Mouse (Mus musculus) megakaryocyte, embryonic 14.5 days (primary cell): ENCODE data around the gene Sox30. TPM values are rescaled to one million over a fixed set of nuclear protein-coding genes. Genes with fewer than 3 reads are reported as not detected.
"Not testable (repeated sequence)": the region's sequence is repeated elsewhere in the genome, so short reads cannot be mapped to it uniquely, and the experiment has no call there.

Source experiments
- H3K27me3 ChIP-seq: replicated peaks from 2 replicates; pipeline ENCODE3; 2012; ENCODE audit warnings: inconsistent platforms
- H3K36me3 ChIP-seq: replicated peaks from 2 replicates; pipeline ENCODE3; 2012; ENCODE audit warnings: low read length, inconsistent platforms, mixed read lengths
- H3K4me1 ChIP-seq: 2 replicates; pipeline ENCODE4 v1.6.1; 2012; ENCODE audit warnings: inconsistent platforms
- H3K4me3 ChIP-seq: replicated peaks from 2 replicates; pipeline ENCODE3; 2012; ENCODE audit warnings: moderate library complexity, mild to moderate bottlenecking, inconsistent platforms
- H3K9me3 ChIP-seq: 2 replicates; pipeline ENCODE4 v1.6.1; 2012; ENCODE audit warnings: inconsistent platforms
- FLI1 ChIP-seq: IDR thresholded peaks from 2 replicates; pipeline ENCODE4 v1.6.1; 2012; ENCODE audit warnings: low read length, inconsistent platforms, mixed read lengths
- GATA1 ChIP-seq: IDR thresholded peaks from 3 replicates; pipeline ENCODE4 v1.6.1; 2012; ENCODE audit warnings: mixed read lengths, low read length, inconsistent platforms, borderline replicate concordance
- polyA plus RNA-seq: library from polyadenylated mRNA; stranded (reverse); fragments of >175 nt; gene quantifications from 2 replicates; pipeline ENCODE4 v1.2.3, GENCODE M21; 2012; ENCODE audit warnings: low replicate concordance; ENCODE audit not compliant: insufficient read depth

Gene Sox30
- polyA plus RNA-seq, 1 experiment, result not detected

DNA sequence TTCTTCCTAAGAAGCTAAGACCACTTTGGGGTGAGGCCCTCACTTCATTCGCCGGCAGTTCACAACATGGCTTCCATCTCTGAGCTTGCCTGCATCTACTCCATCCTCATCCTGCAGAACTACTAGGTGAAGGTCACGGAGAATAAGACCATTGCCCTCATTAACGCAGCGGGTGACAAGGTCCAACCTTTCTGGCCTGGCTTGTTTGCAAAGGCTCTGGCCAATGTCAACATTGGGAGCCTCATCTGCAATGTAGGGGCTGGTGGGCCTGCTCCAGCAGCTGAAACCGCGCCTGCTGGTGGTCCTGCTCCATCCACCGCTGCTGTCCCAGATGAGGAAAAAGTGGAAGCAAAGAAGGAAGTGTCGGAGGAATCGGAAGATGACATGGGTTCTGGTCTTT, 56.3 kb downstream of the Sox30 start:
- H3K9me3 ChIP-seq, result peaks cover 16% of the 10 kb centered on the region
- no peak for TF ChIP-seq FLI1
- no peak for TF ChIP-seq GATA1
- H3K4me1 ChIP-seq, result no peaks in the 10 kb centered on the region
- no peaks in the 10 kb centered on the region for H3K36me3 ChIP-seq
- no peak overlapping the region for H3K4me3 ChIP-seq
- no peaks in the 10 kb centered on the region for H3K27me3 ChIP-seq

DNA sequence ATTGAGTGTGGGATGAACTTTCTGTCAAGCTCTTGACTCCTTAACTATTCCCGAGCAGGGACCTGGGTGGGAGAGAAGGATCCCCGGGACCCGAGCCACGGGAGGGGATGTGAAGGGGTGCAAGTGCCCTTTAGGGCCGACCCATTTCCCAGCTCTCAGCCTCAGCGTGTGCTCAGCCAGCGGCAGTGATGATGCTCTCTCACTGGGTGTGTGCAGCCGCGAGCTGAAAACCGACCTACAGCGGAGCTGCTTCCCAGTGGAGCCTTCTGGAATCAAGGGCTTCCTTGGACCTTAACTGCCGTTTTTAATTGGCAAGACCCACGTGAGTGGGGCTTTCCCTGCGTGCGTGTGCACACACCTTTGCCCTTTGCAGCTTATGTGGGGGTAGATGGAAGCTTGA, 58.8 kb downstream of the Sox30 start:
- Histone ChIP-seq H3K4me1 (no peaks in the 10 kb centered on the region), H3K27me3 (peaks cover 2% of the 10 kb centered on the region), H3K4me3 (no peak overlapping the region), H3K36me3 (no peaks in the 10 kb centered on the region), H3K9me3 (peaks cover 16% of the 10 kb centered on the region)
- TF ChIP-seq GATA1, result no peak
- TF ChIP-seq FLI1, result no peak

DNA sequence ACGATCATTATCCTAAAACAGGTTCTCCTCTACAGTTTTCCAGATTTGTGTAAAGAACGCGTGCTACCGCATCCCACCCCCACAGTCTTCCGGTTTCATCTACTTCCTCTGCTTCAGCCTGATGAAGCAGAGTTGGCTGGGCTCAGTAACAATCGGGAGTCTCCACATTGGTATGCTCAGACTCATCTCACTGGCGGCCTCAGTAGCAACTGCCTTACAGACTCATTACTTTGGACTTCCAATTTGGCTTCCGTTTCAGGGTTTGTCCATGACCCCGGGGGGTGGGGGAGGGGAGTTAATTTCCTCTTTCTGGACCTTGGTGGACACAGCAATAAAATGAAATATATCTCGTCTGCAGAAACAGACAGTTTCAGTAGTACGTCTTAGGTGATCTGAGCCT, 59.2 kb downstream of the Sox30 start:
- Histone ChIP-seq H3K27me3 (peaks cover 2% of the 10 kb centered on the region), H3K36me3 (no peaks in the 10 kb centered on the region), H3K9me3 (peaks cover 18% of the 10 kb centered on the region), H3K4me3 (no peak overlapping the region), H3K4me1 (no peaks in the 10 kb centered on the region)
- no peak for TF ChIP-seq GATA1
- no peak for TF ChIP-seq FLI1

DNA sequence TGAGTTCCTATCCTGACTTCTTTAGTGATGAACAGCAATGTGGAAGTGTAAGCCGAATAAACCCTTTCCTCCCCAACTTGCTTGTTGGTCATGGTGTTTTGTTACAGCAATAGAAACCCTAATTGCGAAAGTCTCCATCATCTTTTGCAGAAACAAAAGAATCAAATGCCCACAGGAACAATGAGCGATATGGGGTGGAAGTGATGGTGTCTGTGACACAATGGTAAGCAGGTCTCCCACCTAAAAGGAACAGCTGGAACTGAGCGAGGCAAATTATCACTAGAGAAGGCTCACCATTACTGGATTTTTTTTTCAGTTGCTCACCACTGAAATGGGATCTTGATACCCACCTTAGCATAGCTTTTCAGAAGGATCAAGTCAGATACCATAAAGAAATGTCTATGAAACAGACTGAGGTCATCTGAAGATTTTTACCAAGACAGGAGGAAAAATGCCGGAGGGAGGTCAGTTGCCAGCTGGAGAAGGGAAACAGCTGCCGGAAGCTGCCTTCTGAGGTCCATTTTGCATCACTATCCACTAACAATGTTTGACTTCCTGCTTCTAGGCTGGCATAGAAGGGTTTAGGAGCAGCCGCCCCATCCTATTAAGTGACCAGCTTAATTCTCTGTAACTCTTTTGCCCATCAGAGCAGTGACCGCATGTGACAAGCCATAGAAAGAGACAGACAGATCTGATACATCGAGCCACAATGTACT, 60.9 kb downstream of the Sox30 start:
- TF ChIP-seq GATA1, result no peak
- no peak for TF ChIP-seq FLI1
- Histone ChIP-seq H3K36me3 (no peaks in the 10 kb centered on the region), H3K4me1 (no peaks in the 10 kb centered on the region), H3K9me3 (peaks cover 22% of the 10 kb centered on the region), H3K27me3 (peaks cover 2% of the 10 kb centered on the region), H3K4me3 (no peak overlapping the region)

DNA sequence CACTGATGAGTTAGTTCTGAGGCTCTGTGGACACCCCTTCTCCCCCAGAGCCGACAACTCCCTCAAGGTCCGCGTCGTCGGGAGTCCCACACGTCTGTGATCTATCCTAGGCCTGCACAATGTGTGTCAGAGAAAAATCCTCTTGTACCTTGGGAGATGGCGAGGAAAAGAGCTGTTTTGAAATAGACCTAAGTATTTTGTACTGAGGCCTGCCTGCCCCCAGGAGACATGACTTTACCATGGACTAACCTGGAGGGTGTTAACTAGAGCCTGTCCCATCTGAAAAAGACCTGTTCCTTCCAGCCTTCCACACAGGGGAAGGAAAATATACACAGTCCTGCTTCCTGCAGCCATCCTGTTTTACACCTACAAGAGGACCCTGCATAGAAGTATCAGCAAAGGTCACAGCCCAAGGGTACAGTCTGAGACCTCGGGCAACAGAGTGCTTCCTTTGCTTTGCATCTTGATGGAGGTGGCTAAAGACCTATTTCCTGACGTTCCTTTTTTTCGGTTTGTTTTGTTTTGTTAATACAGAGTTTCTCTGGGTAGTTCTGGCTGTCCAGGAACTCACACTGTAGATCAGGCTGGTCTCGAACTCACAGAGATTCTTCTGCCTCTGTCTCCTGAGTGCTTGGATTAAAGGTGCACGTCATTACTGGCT, 61.6 kb downstream of the Sox30 start:
- Histone ChIP-seq H3K4me3 (no peak overlapping the region), H3K27me3 (peaks cover 2% of the 10 kb centered on the region), H3K4me1 (no peaks in the 10 kb centered on the region), H3K36me3 (no peaks in the 10 kb centered on the region), H3K9me3 (peaks cover 18% of the 10 kb centered on the region)
- TF ChIP-seq FLI1, result no peak
- TF ChIP-seq GATA1, result no peak

DNA sequence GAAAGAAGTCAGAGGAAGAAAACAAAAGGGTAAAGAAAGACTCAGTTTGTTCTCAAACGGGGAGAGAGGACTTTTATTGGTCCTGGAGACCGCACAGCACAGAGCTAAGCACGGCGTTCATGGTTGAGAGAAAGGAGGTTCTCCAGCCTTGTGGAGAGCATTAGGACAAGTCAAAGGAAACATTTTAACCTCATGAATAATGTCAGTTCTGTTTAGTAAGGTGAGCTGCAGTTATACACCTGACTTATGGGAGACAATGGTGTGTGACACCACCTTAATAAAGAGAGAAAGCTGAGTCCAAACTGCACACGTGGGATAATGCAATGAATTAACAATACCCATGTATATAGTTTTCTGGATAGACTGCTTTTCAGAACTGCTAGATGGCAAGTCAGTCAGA, 64.7 kb downstream of the Sox30 start:
- TF ChIP-seq GATA1 (no peak), FLI1 (no peak)
- peaks cover 6% of the 10 kb centered on the region; the same call in 1 of the 2 replicates for H3K9me3 ChIP-seq

DNA sequence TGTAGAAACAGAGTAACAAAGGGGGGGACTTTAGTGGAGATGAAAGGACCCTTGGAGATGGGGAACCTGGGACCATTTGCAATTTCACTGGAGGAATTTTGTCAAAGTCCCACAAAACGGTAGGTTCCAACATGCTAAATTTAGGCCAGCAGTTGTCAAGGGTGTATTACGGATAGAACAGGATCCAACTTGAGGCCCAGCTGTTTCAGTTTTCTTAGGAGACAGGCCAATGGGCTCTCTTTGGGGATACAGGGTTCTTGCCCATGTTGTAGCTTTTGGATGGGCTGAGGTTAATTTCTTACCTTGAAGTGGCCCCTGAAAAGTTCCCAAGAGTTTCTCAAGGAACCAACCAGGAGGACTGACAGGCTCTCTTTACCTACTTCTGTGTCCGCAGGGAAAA, 67.2 kb downstream of the Sox30 start:
- no peak for TF ChIP-seq FLI1
- TF ChIP-seq GATA1, result no peak
- H3K36me3 ChIP-seq, result no peaks in the 10 kb centered on the region
- no peak overlapping the region for H3K4me3 ChIP-seq
- H3K4me1 ChIP-seq, result no peaks in the 10 kb centered on the region
- peaks cover 2% of the 10 kb centered on the region for H3K27me3 ChIP-seq
- H3K9me3 ChIP-seq, result peaks cover 6% of the 10 kb centered on the region; the same call in 1 of the 2 replicates

More for the DNA sequence above, 64.7 kb downstream of the Sox30 start:
- no peaks in the 10 kb centered on the region for H3K36me3 ChIP-seq
- H3K27me3 ChIP-seq, result peaks cover 4% of the 10 kb centered on the region
- no peak overlapping the region for H3K4me3 ChIP-seq
- H3K4me1 ChIP-seq, result no peaks in the 10 kb centered on the region

DNA sequence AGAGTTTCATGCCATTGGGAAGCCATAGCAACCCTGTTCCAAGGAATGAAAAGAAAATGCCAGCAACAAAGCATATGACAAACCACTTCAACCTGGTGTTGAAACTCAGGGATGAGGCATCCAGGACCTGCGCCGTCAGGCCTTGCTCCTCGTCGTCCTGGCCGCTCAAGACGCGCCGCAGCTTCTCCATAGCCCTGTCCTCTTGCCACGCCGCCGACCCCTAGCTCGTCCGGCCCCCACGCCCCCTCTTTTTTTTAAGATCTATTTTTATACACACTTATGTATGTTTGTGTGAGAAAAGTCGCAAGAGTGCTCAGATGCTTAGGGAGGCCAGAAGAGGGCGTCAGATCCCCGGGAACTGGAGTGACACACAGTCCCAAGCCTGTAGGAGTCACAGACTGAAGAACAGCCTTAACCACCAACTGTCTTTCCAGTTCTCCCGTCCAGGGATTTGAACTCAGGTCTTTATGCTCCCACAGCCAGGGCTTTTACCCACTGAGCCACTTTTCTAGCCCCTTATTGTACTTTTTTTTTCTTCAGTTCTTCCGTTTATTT, 72.1 kb downstream of the Sox30 start, which contains the start of gene Gm12166:
Gene Gm12166 (minus strand): TSS at position 217 of the 555 bp plus-strand sequence.
- not testable (repeated sequence) for H3K4me3 ChIP-seq, H3K4me1 ChIP-seq, H3K9me3 ChIP-seq, H3K36me3 ChIP-seq
- peaks cover 35% of the 10 kb centered on the region for H3K27me3 ChIP-seq

DNA sequence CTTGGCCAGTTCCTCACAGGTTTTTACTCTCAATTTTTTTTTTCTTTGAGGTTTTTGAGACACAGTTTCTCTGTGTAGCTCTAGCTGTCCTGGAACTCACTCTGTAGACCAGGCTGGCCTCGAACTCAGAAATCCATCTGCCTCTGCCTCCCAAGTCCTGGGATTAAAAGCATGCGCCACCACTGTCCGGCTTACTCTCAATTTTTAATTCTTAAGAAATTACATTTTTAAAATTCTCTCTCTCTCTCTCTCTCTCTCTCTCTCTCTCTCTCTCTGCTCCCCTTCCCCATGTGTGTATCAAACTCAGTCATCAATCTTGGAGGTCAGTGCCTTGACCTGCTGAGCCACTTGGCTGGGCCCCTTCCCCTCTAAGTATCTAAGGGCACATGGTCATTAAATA, 73.3 kb downstream of the Sox30 start:
- not testable (repeated sequence) for H3K4me1 ChIP-seq, H3K9me3 ChIP-seq, H3K36me3 ChIP-seq, H3K4me3 ChIP-seq
- peaks cover 45% of the 10 kb centered on the region for H3K27me3 ChIP-seq

DNA sequence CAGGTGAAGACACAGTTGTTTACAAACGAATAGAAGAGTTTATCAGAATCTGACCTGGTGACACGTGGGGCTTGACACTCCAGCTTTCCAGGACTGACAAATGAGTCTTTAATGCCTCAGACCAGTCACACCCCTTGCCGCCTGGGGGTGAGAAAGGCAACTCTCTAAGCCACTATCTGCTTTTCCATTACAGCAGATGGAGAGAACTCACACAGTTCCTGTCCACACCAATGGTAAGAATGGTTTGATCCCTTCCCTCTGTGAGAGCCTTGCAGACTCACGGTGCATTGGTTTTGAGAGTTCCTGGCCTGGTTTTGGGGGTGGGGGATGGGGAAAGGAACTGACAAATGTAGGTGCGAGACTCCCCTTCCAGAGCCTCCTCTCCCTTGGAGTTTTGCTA, 74.2 kb downstream of the Sox30 start:
- Histone ChIP-seq H3K4me1 (peaks cover 6% of the 10 kb centered on the region; the same call in 1 of the 2 replicates), H3K9me3 (no peaks in the 10 kb centered on the region), H3K27me3 (peaks cover 44% of the 10 kb centered on the region), H3K36me3 (no peaks in the 10 kb centered on the region), H3K4me3 (no peak overlapping the region)
- TF ChIP-seq FLI1 (no peak), GATA1 (no peak)
